Mouse (Mus musculus) kidney, postnatal 4 days (tissue): Measurements from ENCODE around the gene Slc2a4.
A peak's percentile ranks its signal among the peaks of the same experiment; 100 is the strongest.
"Not testable (repeated sequence)": the region's sequence is repeated elsewhere in the genome, so short reads cannot be mapped to it uniquely, and the experiment has no call there.

Experiments used
- DNase-seq, 2 experiments: peaks; one replicate each; pipeline ENCODE4 v3.0.0; 2021; ENCODE audit warnings: mixed read lengths in 2 of 2

Slc2a4 gene

GRCm38 (mm10) chr11:69938401-69938979, 9.5 kb downstream of the Slc2a4 start:
- DNase-seq: peak; percentile 33 to 48

GRCm38 (mm10) chr11:69937834-69938233, 10.2 kb downstream of the Slc2a4 start:
- no peak for DNase-seq

GRCm38 (mm10) chr11:69937385-69937784, 10.6 kb downstream of the Slc2a4 start:
- DNase-seq: peak; percentile 59 to 68

- DNase-seq: peak; percentile 36 to 63
Observed at GRCm38 (mm10) chr11:69936714-69937347, 11.2 kb downstream of the Slc2a4 start.

- peak; percentile 50 to 66 for DNase-seq
Observed at GRCm38 (mm10) chr11:69936156-69936555, 11.8 kb downstream of the Slc2a4 start.

GRCm38 (mm10) chr11:69935137-69935879, 12.7 kb downstream of the Slc2a4 start, which contains the start of gene Ybx2:
Ybx2 (plus strand) TSS chr11:69935796.
- DNase-seq: peak; percentile 92 to 95

- no peak for DNase-seq
Observed at GRCm38 (mm10) chr11:69934681-69935080, 13.3 kb downstream of the Slc2a4 start.

- peak; percentile 97 to 99 for DNase-seq
Observed at GRCm38 (mm10) chr11:69934169-69934568, 13.8 kb downstream of the Slc2a4 start.

GRCm38 (mm10) chr11:69933066-69933465, 14.9 kb downstream of the Slc2a4 start:
- DNase-seq: no peak

- no peak for DNase-seq
Observed at GRCm38 (mm10) chr11:69932254-69932653, 15.7 kb downstream of the Slc2a4 start.

- DNase-seq: no peak
Observed at GRCm38 (mm10) chr11:69931769-69932168, 16.2 kb downstream of the Slc2a4 start.

- DNase-seq: no peak
Observed at GRCm38 (mm10) chr11:69930967-69931537, 16.9 kb downstream of the Slc2a4 start.

GRCm38 (mm10) chr11:69930176-69930575, 17.8 kb downstream of the Slc2a4 start:
- DNase-seq: not testable (repeated sequence)

GRCm38 (mm10) chr11:69929712-69930111, 18.3 kb downstream of the Slc2a4 start:
- no peak for DNase-seq

- no peak for DNase-seq
Observed at GRCm38 (mm10) chr11:69927501-69927900, 20.5 kb downstream of the Slc2a4 start.

- no peak for DNase-seq
Observed at GRCm38 (mm10) chr11:69922796-69923195, 25.2 kb downstream of the Slc2a4 start.

GRCm38 (mm10) chr11:69922012-69922756, 25.8 kb downstream of the Slc2a4 start:
- DNase-seq: peak in 1 of 2 experiments; percentile 40

- DNase-seq: peak; percentile 100
Observed at GRCm38 (mm10) chr11:69921114-69922011, 26.6 kb downstream of the Slc2a4 start, which contains the start of gene Eif5a. Eif5a (minus strand) TSS chr11:69921958.

- peak; percentile 64 to 80 for DNase-seq
Observed at GRCm38 (mm10) chr11:69920266-69921031, 27.5 kb downstream of the Slc2a4 start.

GRCm38 (mm10) chr11:69919661-69920265, 28.2 kb downstream of the Slc2a4 start:
- peak; percentile 81 to 90 for DNase-seq
